Mouse (Mus musculus): ENCODE results near the gene Gmpr2. TPM values are rescaled to one million over a fixed set of nuclear protein-coding genes. Genes with fewer than 3 reads are reported as not detected.
A peak's percentile ranks its signal among the peaks of the same experiment; 100 is the strongest.

Gmpr2 gene
- 59.7 and 62.5 TPM in 2 replicates for polyA plus RNA-seq (2014; fragmentation: Nextera tagmentation; extraction: Ambion mirVana)

DNA sequence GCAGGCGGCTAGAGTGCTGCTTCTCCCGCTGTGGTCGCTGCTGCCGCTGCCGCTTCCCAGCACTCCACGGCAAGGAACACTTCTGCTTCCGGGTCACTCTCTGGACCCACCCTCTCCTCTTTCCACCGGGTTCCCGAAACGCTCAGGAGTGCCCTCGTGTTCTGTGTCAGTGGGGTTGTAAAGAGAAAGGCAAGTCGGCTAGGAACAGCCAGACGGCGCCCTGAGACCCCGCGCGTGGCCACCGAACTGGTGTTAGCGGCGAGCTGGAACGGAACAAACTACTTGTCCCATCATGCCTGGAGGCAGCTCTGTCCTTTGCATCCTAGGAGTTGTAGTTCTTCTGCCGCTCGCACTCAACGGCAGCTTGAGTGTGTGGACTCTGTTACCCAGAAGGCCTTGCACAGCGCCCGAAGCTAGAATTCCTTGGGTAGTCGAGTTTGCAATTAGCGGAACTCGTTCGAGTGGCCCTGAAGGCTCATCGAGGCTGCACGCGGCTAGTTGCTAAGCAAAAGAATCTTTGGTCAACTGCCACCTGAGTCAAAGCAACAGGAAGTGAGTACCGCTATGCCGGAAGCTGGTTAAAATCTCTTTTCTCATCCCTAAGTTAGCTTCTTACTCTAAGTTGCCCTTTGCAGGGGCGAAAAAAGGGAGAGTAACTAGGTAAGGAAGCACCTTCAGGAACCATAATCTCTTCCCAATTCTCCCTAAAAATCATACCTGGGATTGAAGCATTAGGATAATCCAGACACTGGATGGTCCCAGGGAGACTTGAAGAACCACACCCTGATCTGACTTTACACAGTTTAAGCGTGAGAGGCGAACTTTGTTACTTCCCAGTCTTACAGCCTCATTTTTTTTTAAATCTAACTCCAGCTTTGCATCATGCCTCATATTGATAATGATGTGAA is at the start of gene Gmpr2, which contains the start of gene Nedd8:
Gene Gmpr2, plus strand, starts transcription at position 109 of the 908 bp plus-strand sequence.
Gene Nedd8, minus strand, starts transcription at position 292 of the 908 bp plus-strand sequence.
- DNase-seq (ENCODE audit: low spot score) (peak; percentile 91), ATAC-seq (replicated peaks; ENCODE audit: low FRiP score) (peak; percentile 96)
- peak within 1 kb of the TSS; percentile 54 for H3K4me2 ChIP-seq (ENCODE audit: low read depth, low read length, severe bottlenecking)
- 1% methylated on average over 38 of the region's 38 CpGs for WGBS
- peak within 1 kb of the TSS; percentile 76 for H3K9ac ChIP-seq (ENCODE audit: low read length)
- H3K27ac ChIP-seq (ENCODE audit: low read depth, low read length), result peak within 1 kb of the TSS; percentile 79
- no peaks in the 10 kb centered on the region; the same call in 1 of the 2 replicates for H3K36me3 ChIP-seq (ENCODE audit: control insufficient read depth, insufficient read depth, low read length)
- peak within 1 kb of the TSS; percentile 83 for H3K4me3 ChIP-seq (ENCODE audit: low read depth, low read length)
- no peaks in the 10 kb centered on the region for H3K9me3 ChIP-seq (ENCODE audit: control insufficient read depth, low read length)
- H3K27me3 ChIP-seq (ENCODE audit: control insufficient read depth, insufficient read depth, low read length), result no peaks in the 10 kb centered on the region
- 0 out of 2 replicates have a peak, but pooled peaks cover 2% of the 10 kb centered on the region for H3K4me1 ChIP-seq (replicated peaks; ENCODE audit: control insufficient read depth, insufficient read depth, low read length)

GRCm38 (mm10) chr14:55628077-55628827 is 43.5 kb upstream of the Gmpr2 start:
- Histone ChIP-seq H3K4me2 (ENCODE audit: low read depth, low read length, severe bottlenecking) (no peak overlapping the region), H3K27me3 (ENCODE audit: control insufficient read depth, insufficient read depth, low read length) (no peaks in the 10 kb centered on the region), H3K4me3 (ENCODE audit: low read depth, low read length) (no peak overlapping the region), H3K9ac (ENCODE audit: low read length) (no peak overlapping the region), H3K36me3 (ENCODE audit: control insufficient read depth, insufficient read depth, low read length) (peaks cover 22% of the 10 kb centered on the region; the same call in 1 of the 2 replicates), H3K27ac (ENCODE audit: low read depth, low read length) (no peak overlapping the region), H3K9me3 (ENCODE audit: control insufficient read depth, low read length) (no peaks in the 10 kb centered on the region), H3K4me1 (replicated peaks; ENCODE audit: control insufficient read depth, insufficient read depth, low read length) (no peaks in the 10 kb centered on the region)
- no peak for DNase-seq (ENCODE audit: low spot score)
- WGBS, result 94% methylated on average over 27 of the region's 27 CpGs
- ATAC-seq (replicated peaks; ENCODE audit: low FRiP score), result no peak

GRCm38 (mm10) chr14:55629312-55629711 is 42.4 kb upstream of the Gmpr2 start:
- no peak for ATAC-seq (replicated peaks; ENCODE audit: low FRiP score)
- H3K36me3 ChIP-seq (ENCODE audit: control insufficient read depth, insufficient read depth, low read length), result peaks cover 22% of the 10 kb centered on the region; the same call in 1 of the 2 replicates

DNA sequence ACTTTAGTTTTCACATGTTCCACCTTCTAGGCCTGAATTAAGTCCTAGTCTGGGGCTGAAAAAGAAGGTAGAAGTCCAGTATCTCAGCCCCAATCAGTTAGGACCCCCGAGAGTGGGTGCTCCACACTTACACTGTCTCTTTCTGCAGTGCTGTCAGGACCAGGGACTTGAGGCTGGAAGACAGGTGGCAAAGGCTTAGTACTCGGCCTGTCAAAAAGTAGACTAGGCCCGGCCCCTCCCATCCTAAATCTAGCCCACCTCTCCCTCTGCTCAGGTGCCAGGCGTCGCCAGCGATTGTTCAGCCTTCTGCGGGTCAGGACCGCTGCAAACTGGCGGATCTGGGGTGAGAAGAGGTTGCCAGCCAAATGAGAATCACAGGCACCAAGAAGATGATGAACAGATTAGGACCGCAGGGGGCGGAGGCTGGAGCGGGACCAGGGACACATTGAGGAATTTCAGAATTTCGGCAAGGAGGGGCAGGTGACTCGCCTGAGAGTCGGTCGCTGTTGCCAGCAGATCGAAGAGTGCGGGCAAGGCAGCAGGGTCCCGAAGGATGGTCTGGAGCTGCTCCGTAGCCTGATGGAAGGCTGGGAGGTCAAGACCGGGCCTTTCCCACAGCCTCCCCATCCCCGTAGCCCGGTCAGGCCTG is 36.7 kb upstream of the Gmpr2 start:
- H3K36me3 ChIP-seq (ENCODE audit: control insufficient read depth, insufficient read depth, low read length), result peaks cover 10% of the 10 kb centered on the region
- H3K27me3 ChIP-seq (ENCODE audit: control insufficient read depth, insufficient read depth, low read length), result no peaks in the 10 kb centered on the region
- H3K27ac ChIP-seq (ENCODE audit: low read depth, low read length), result peak overlapping the region; percentile 53
- peak overlapping the region; percentile 77 for H3K9ac ChIP-seq (ENCODE audit: low read length)
- no peaks in the 10 kb centered on the region for H3K9me3 ChIP-seq (ENCODE audit: control insufficient read depth, low read length)
- DNase-seq (ENCODE audit: low spot score), result no peak
- WGBS, result 3% methylated on average over 23 of the region's 23 CpGs
- no peak; the same call in 1 of the 2 replicates for ATAC-seq (replicated peaks; ENCODE audit: low FRiP score)
- H3K4me3 ChIP-seq (ENCODE audit: low read depth, low read length), result peak overlapping the region; percentile 64
- H3K4me2 ChIP-seq (ENCODE audit: low read depth, low read length, severe bottlenecking), result peak overlapping the region; percentile 93
- peaks cover 3% of the 10 kb centered on the region; the same call in 1 of the 2 replicates for H3K4me1 ChIP-seq (replicated peaks; ENCODE audit: control insufficient read depth, insufficient read depth, low read length)

More at GRCm38 (mm10) chr14:55629312-55629711, 42.4 kb upstream of the Gmpr2 start:
- no peak overlapping the region for H3K4me3 ChIP-seq (ENCODE audit: low read depth, low read length)
- 61% methylated on average over 5 of the region's 5 CpGs for WGBS
- peak; percentile 69 for DNase-seq (ENCODE audit: low spot score)
- no peaks in the 10 kb centered on the region for H3K27me3 ChIP-seq (ENCODE audit: control insufficient read depth, insufficient read depth, low read length)
- no peak overlapping the region for H3K4me2 ChIP-seq (ENCODE audit: low read depth, low read length, severe bottlenecking)
- H3K9me3 ChIP-seq (ENCODE audit: control insufficient read depth, low read length), result no peaks in the 10 kb centered on the region
- H3K27ac ChIP-seq (ENCODE audit: low read depth, low read length), result no peak overlapping the region
- H3K9ac ChIP-seq (ENCODE audit: low read length), result no peak overlapping the region
- H3K4me1 ChIP-seq (replicated peaks; ENCODE audit: control insufficient read depth, insufficient read depth, low read length), result no peaks in the 10 kb centered on the region

GRCm38 (mm10) chr14:55635523-55636007 is 36.2 kb upstream of the Gmpr2 start, which contains the start of gene Ipo4:
TSS of gene Ipo4 (minus strand) at chr14:55635957.
- ATAC-seq (replicated peaks; ENCODE audit: low FRiP score) (peak; percentile 86), DNase-seq (ENCODE audit: low spot score) (peak; percentile 92)
- H3K27me3 ChIP-seq (ENCODE audit: control insufficient read depth, insufficient read depth, low read length), result no peaks in the 10 kb centered on the region
- H3K36me3 ChIP-seq (ENCODE audit: control insufficient read depth, insufficient read depth, low read length), result peaks cover 15% of the 10 kb centered on the region
- H3K27ac ChIP-seq (ENCODE audit: low read depth, low read length), result peak within 1 kb of the TSS; percentile 53
- peak within 1 kb of the TSS; percentile 77 for H3K9ac ChIP-seq (ENCODE audit: low read length)
- H3K9me3 ChIP-seq (ENCODE audit: control insufficient read depth, low read length), result no peaks in the 10 kb centered on the region
- H3K4me1 ChIP-seq (replicated peaks; ENCODE audit: control insufficient read depth, insufficient read depth, low read length), result peaks cover 3% of the 10 kb centered on the region; the same call in 1 of the 2 replicates
- H3K4me3 ChIP-seq (ENCODE audit: low read depth, low read length), result peak within 1 kb of the TSS; percentile 64
- peak within 1 kb of the TSS; percentile 93 for H3K4me2 ChIP-seq (ENCODE audit: low read depth, low read length, severe bottlenecking)
- WGBS, result 3% methylated on average over 33 of the region's 33 CpGs

- no peak within 1 kb of the TSS for H3K9ac ChIP-seq (ENCODE audit: low read length)
- H3K36me3 ChIP-seq (ENCODE audit: control insufficient read depth, insufficient read depth, low read length), result peaks cover 17% of the 10 kb centered on the region
- no peak within 1 kb of the TSS for H3K27ac ChIP-seq (ENCODE audit: low read depth, low read length)
- H3K4me2 ChIP-seq (ENCODE audit: low read depth, low read length, severe bottlenecking), result no peak within 1 kb of the TSS
- WGBS, result 94% methylated on average over 9 of the region's 9 CpGs
- no peaks in the 10 kb centered on the region for H3K9me3 ChIP-seq (ENCODE audit: control insufficient read depth, low read length)
- ATAC-seq (replicated peaks; ENCODE audit: low FRiP score), result no peak
- H3K4me3 ChIP-seq (ENCODE audit: low read depth, low read length), result no peak within 1 kb of the TSS
- no peaks in the 10 kb centered on the region for H3K27me3 ChIP-seq (ENCODE audit: control insufficient read depth, insufficient read depth, low read length)
- peaks cover 9% of the 10 kb centered on the region for H3K4me1 ChIP-seq (replicated peaks; ENCODE audit: control insufficient read depth, insufficient read depth, low read length)
- no peak for DNase-seq (ENCODE audit: low spot score)
Observed at GRCm38 (mm10) chr14:55637795-55638194, 33.9 kb upstream of the Gmpr2 start, which contains the start of gene Gm49378. TSS of gene Gm49378 (minus strand) at chr14:55637895.

- H3K4me2 ChIP-seq (ENCODE audit: low read depth, low read length, severe bottlenecking), result no peak overlapping the region
- DNase-seq (ENCODE audit: low spot score), result no peak
- no peaks in the 10 kb centered on the region for H3K9me3 ChIP-seq (ENCODE audit: control insufficient read depth, low read length)
- no peaks in the 10 kb centered on the region for H3K27me3 ChIP-seq (ENCODE audit: control insufficient read depth, insufficient read depth, low read length)
- no peak overlapping the region for H3K4me3 ChIP-seq (ENCODE audit: low read depth, low read length)
- H3K27ac ChIP-seq (ENCODE audit: low read depth, low read length), result no peak overlapping the region
- H3K4me1 ChIP-seq (replicated peaks; ENCODE audit: control insufficient read depth, insufficient read depth, low read length), result peaks cover 15% of the 10 kb centered on the region
- H3K9ac ChIP-seq (ENCODE audit: low read length), result no peak overlapping the region
- ATAC-seq (replicated peaks; ENCODE audit: low FRiP score), result no peak
- 96% methylated on average over 14 of the region's 14 CpGs for WGBS
- H3K36me3 ChIP-seq (ENCODE audit: control insufficient read depth, insufficient read depth, low read length), result peaks cover 14% of the 10 kb centered on the region
Observed at GRCm38 (mm10) chr14:55640816-55641215, 30.9 kb upstream of the Gmpr2 start.

- no peak for DNase-seq (ENCODE audit: low spot score)
- H3K27me3 ChIP-seq (ENCODE audit: control insufficient read depth, insufficient read depth, low read length), result no peaks in the 10 kb centered on the region
- no peak overlapping the region for H3K9ac ChIP-seq (ENCODE audit: low read length)
- H3K4me1 ChIP-seq (replicated peaks; ENCODE audit: control insufficient read depth, insufficient read depth, low read length), result peaks cover 15% of the 10 kb centered on the region
- WGBS, result 96% methylated on average over 13 of the region's 13 CpGs
- H3K4me2 ChIP-seq (ENCODE audit: low read depth, low read length, severe bottlenecking), result no peak overlapping the region
- no peak overlapping the region for H3K4me3 ChIP-seq (ENCODE audit: low read depth, low read length)
- no peak for ATAC-seq (replicated peaks; ENCODE audit: low FRiP score)
- H3K9me3 ChIP-seq (ENCODE audit: control insufficient read depth, low read length), result no peaks in the 10 kb centered on the region
- peaks cover 14% of the 10 kb centered on the region for H3K36me3 ChIP-seq (ENCODE audit: control insufficient read depth, insufficient read depth, low read length)
- H3K27ac ChIP-seq (ENCODE audit: low read depth, low read length), result no peak overlapping the region
Observed at GRCm38 (mm10) chr14:55641291-55641690, 30.4 kb upstream of the Gmpr2 start.
